In the genomic region with DNA sequence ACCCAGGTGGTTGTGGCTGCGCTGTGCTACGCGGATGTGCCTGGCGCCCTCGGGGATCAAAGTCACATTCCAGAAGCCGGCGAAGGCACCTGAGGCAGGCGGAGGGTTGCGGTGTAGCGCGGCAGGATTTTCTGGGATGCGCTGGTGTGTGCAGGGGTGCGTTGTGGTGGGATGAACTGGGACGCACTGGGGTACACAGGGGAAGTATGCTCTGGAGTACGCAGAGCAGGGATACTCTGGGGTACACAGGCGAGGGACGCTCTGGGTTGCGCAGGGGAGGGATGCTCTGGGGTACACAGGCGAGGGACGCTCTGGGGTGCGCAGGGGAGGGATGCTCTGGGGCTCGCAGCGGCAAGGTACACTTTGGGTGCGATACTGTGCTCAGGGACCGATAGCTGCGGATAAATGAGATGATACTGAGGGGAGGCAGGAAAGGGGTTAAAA, we compare ENCODE assay signal across 8 mouse cellular contexts. TPM values are rescaled to one million over a fixed set of nuclear protein-coding genes. Genes with fewer than 3 reads are reported as not detected.
DNase-seq lines count a peak whose midpoint lies in the region; ATAC-seq lines count a peak whose summit lies in the region.

No protein-coding gene starts in this region.

- H3K4me3 ChIP-seq in heart, embryonic 11.5 days (ENCODE audit: low read depth, low read length) = peak overlapping the region; percentile 38
- H3K4me3 ChIP-seq in hindbrain, embryonic 12.5 days = peak overlapping the region; percentile 33
- peak overlapping the region; percentile 28 for H3K4me3 ChIP-seq in midbrain, embryonic 11.5 days (ENCODE audit: low read depth, low read length)

- no peak overlapping the region for H3K27ac ChIP-seq in heart, embryonic 11.5 days (ENCODE audit: low read depth, low read length)
- H3K27ac ChIP-seq in hindbrain, embryonic 12.5 days = no peak overlapping the region
- no peak overlapping the region for H3K27ac ChIP-seq in midbrain, embryonic 11.5 days (ENCODE audit: low read depth, low read length)

- H3K9me3 ChIP-seq in heart, embryonic 11.5 days (replicated peaks; ENCODE audit: control insufficient read depth, low read length) = no peaks in the 10 kb centered on the region
- no peaks in the 10 kb centered on the region for H3K9me3 ChIP-seq in hindbrain, embryonic 12.5 days (replicated peaks)
- no peaks in the 10 kb centered on the region for H3K9me3 ChIP-seq in midbrain, embryonic 11.5 days (ENCODE audit: control insufficient read depth, low read length)

- H3K36me3 ChIP-seq in heart, embryonic 11.5 days (ENCODE audit: control insufficient read depth, insufficient read depth, low read length) = no peaks in the 10 kb centered on the region
- H3K36me3 ChIP-seq in hindbrain, embryonic 12.5 days = no peaks in the 10 kb centered on the region
- no peaks in the 10 kb centered on the region for H3K36me3 ChIP-seq in midbrain, embryonic 11.5 days (ENCODE audit: control insufficient read depth, insufficient read depth, low read length)

- no peak for ATAC-seq in heart, embryonic 11.5 days (replicated peaks; ENCODE audit: insufficient number of reproducible peaks, low FRiP score, low TSS enrichment)
- ATAC-seq in hindbrain, embryonic 12.5 days (ENCODE audit: low FRiP score) = no peak
- peak; percentile 34 for ATAC-seq in midbrain, embryonic 11.5 days (ENCODE audit: low FRiP score)

- H3K4me1 ChIP-seq in heart, embryonic 11.5 days (ENCODE audit: control insufficient read depth, insufficient read depth, low read length) = peaks cover 28% of the 10 kb centered on the region
- peaks cover 38% of the 10 kb centered on the region for H3K4me1 ChIP-seq in hindbrain, embryonic 12.5 days
- H3K4me1 ChIP-seq in midbrain, embryonic 11.5 days (ENCODE audit: control insufficient read depth, insufficient read depth, low read length) = peaks cover 19% of the 10 kb centered on the region

- peaks cover 75% of the 10 kb centered on the region for H3K27me3 ChIP-seq in heart, embryonic 11.5 days (ENCODE audit: control insufficient read depth, insufficient read depth, low read length)
- peaks cover 75% of the 10 kb centered on the region for H3K27me3 ChIP-seq in hindbrain, embryonic 12.5 days
- peaks cover 71% of the 10 kb centered on the region for H3K27me3 ChIP-seq in midbrain, embryonic 11.5 days (ENCODE audit: control insufficient read depth, insufficient read depth, low read length)

- peak overlapping the region; percentile 59 for H3K4me2 ChIP-seq in heart, embryonic 11.5 days
- peak overlapping the region; percentile 54 for H3K4me2 ChIP-seq in hindbrain, embryonic 12.5 days (replicated peaks)
- H3K4me2 ChIP-seq in midbrain, embryonic 11.5 days = peak overlapping the region; percentile 43

- no peak for DNase-seq in heart, postnatal 25 days (ENCODE audit: low spot score)
- peak; percentile 52 for DNase-seq in WW6 (ENCODE audit: low read depth, low spot score)
- no peak for DNase-seq in midbrain, embryonic 11.5 days (ENCODE audit: low spot score, missing footprints)
- no peak for DNase-seq in right cerebral cortex, postnatal 36 days (ENCODE audit: low spot score in 2 of 2)
- no peak for DNase-seq in right cerebral cortex, postnatal 14 days
- DNase-seq in embryo, embryonic 10.5 days (ENCODE audit: low spot score) = no peak

- intact Hi-C loops in heart, postnatal 25 days (cut with DNase I) = no loop called here

- no peak overlapping the region for H3K9ac ChIP-seq in heart, embryonic 11.5 days (ENCODE audit: low read depth, low read length)
- H3K9ac ChIP-seq in hindbrain, embryonic 12.5 days = peak overlapping the region; percentile 45; the same call in 1 of the 2 replicates
- H3K9ac ChIP-seq in midbrain, embryonic 11.5 days (ENCODE audit: low read length) = no peak overlapping the region

- 1% methylated on average over 26 of the region's 26 CpGs for WGBS in heart, embryonic 11.5 days (ENCODE audit: insufficient replicate concordance)
- whole genome bisulfite sequencing in hindbrain, embryonic 12.5 days = 2% methylated on average over 26 of the region's 26 CpGs
- WGBS in midbrain, embryonic 11.5 days = 3% methylated on average over 26 of the region's 26 CpGs

RNA-seq across cellular contexts. Expression of a gene that starts 5.9 kb away (rescaled TPM):
- polyA plus RNA-seq in heart, embryonic 11.5 days (2014; fragmentation: Nextera tagmentation; extraction: Ambion mirVana) = 2.4 and 3.7 TPM in 2 replicates
- 10 to 100 TPM; 68.4 to 71.7 TPM for total RNA-seq in heart, postnatal 25 days (2021)
- 0.38 and 0.77 TPM in 2 replicates for polyA plus RNA-seq in hindbrain, embryonic 12.5 days (2016; fragmentation: Nextera tagmentation; extraction: Ambion mirVana)
- 0.11 and 0.31 TPM in 2 replicates for polyA plus RNA-seq in midbrain, embryonic 11.5 days (2014; fragmentation: Nextera tagmentation; extraction: Ambion mirVana)

RNA-seq across cellular contexts. Expression of a gene that starts 12.6 kb away (rescaled TPM):
- 4.9 and 7.3 TPM in 2 replicates for polyA plus RNA-seq in heart, embryonic 11.5 days (2014; fragmentation: Nextera tagmentation; extraction: Ambion mirVana)
- total RNA-seq in heart, postnatal 25 days (2021) = 1 to 10 TPM; 1.9 to 2.1 TPM
- 3.2 and 4.1 TPM in 2 replicates for polyA plus RNA-seq in hindbrain, embryonic 12.5 days (2016; fragmentation: Nextera tagmentation; extraction: Ambion mirVana)
- polyA plus RNA-seq in midbrain, embryonic 11.5 days (2014; fragmentation: Nextera tagmentation; extraction: Ambion mirVana) = 4.0 and 4.5 TPM in 2 replicates

RNA-seq across cellular contexts. Expression of a gene that starts 13.0 kb away (rescaled TPM):
- 0.77 and 1.6 TPM in 2 replicates for polyA plus RNA-seq in heart, embryonic 11.5 days (2014; fragmentation: Nextera tagmentation; extraction: Ambion mirVana)
- total RNA-seq in heart, postnatal 25 days (2021) = 1 to 10 TPM; 1.3 to 1.6 TPM
- 2.2 and 2.8 TPM in 2 replicates for polyA plus RNA-seq in hindbrain, embryonic 12.5 days (2016; fragmentation: Nextera tagmentation; extraction: Ambion mirVana)
- polyA plus RNA-seq in midbrain, embryonic 11.5 days (2014; fragmentation: Nextera tagmentation; extraction: Ambion mirVana) = 1.5 and 1.8 TPM in 2 replicates

RNA-seq across cellular contexts. Expression of a gene that starts 13.9 kb away (rescaled TPM):
- not detected in 2 replicates for polyA plus RNA-seq in heart, embryonic 11.5 days (2014; fragmentation: Nextera tagmentation; extraction: Ambion mirVana)
- under 1 TPM; 0.18 to 0.36 TPM for total RNA-seq in heart, postnatal 25 days (2021)
- polyA plus RNA-seq in hindbrain, embryonic 12.5 days (2016; fragmentation: Nextera tagmentation; extraction: Ambion mirVana) = 0.35 and 0.50 TPM in 2 replicates
- polyA plus RNA-seq in midbrain, embryonic 11.5 days (2014; fragmentation: Nextera tagmentation; extraction: Ambion mirVana) = 0.05 and 0.22 TPM in 2 replicates

RNA-seq across cellular contexts. Expression of a gene that starts 22.0 kb away (rescaled TPM):
- 29.7 and 31.0 TPM in 2 replicates for polyA plus RNA-seq in heart, embryonic 11.5 days (2014; fragmentation: Nextera tagmentation; extraction: Ambion mirVana)
- total RNA-seq in heart, postnatal 25 days (2021) = 10 to 100 TPM; 11.4 to 13.8 TPM
- polyA plus RNA-seq in hindbrain, embryonic 12.5 days (2016; fragmentation: Nextera tagmentation; extraction: Ambion mirVana) = 38.4 and 39.7 TPM in 2 replicates
- polyA plus RNA-seq in midbrain, embryonic 11.5 days (2014; fragmentation: Nextera tagmentation; extraction: Ambion mirVana) = 36.2 and 40.8 TPM in 2 replicates
